Mouse (Mus musculus): ENCODE measurements at regions not wholly inside any gene's neighbourhood (a gene's known extent, or its start where the extent isn't known, plus 50 kb on each side); places are given as distances from the start of the nearest gene placed in this dataset.

- TF ChIP-seq CHD2 (IDR thresholded peaks at IDR 0.05; ENCODE audit: low read depth, low read length) = no peak
- no peak for TF ChIP-seq MAFK (IDR thresholded peaks at IDR 0.05; ENCODE audit: insufficient read depth, low read depth, low read length)
- TF ChIP-seq ZNF384 (IDR thresholded peaks at IDR 0.05; ENCODE audit: low read depth, low read length) = no peak
- TF ChIP-seq ZC3H11A (IDR thresholded peaks at IDR 0.05; ENCODE audit: borderline replicate concordance, low read depth, low read length) = no peak
- no peak for TF ChIP-seq HCFC1 (IDR thresholded peaks at IDR 0.05; ENCODE audit: borderline replicate concordance, insufficient read depth, low read length)
Measured at GRCm38 (mm10) chr16:86009638-86010329, 108.2 kb upstream of the Adamts5 start.

Data from ES-E14 (cell line).